Mouse (Mus musculus) myocyte (in vitro differentiated cells): ENCODE results near the gene Rhox3f.
"Not testable (repeated sequence)": the region's sequence is repeated elsewhere in the genome, so short reads cannot be mapped to it uniquely, and the experiment has no call there.

Experiments used
- CEBPB ChIP-seq: IDR thresholded peaks from 2 replicates; pipeline ENCODE4 v1.6.1; 2011; ENCODE audit warnings: mild to moderate bottlenecking, moderate library complexity; ENCODE audit not compliant: poor library complexity, insufficient read depth, severe bottlenecking
- E2F4 ChIP-seq: IDR thresholded peaks from one replicate; pipeline ENCODE4 v1.6.1; 2011; ENCODE audit warnings: mild to moderate bottlenecking, control low read depth, moderate library complexity; ENCODE audit not compliant: insufficient read depth
- MAX ChIP-seq: IDR thresholded peaks from one replicate; pipeline ENCODE4 v1.6.1; 2011; ENCODE audit warnings: low read depth, mild to moderate bottlenecking, control low read depth
- MYOD1 ChIP-seq, 3 experiments: IDR thresholded peaks; one replicate each; pipeline ENCODE4 v1.6.1; 2011; ENCODE audit warnings: control low read depth in 2 of 3, low read depth in 2 of 3, mild to moderate bottlenecking in 2 of 3, moderate library complexity in 1 of 3; ENCODE audit not compliant: insufficient read length in 2 of 3, control insufficient read depth in 1 of 3
- MYOG ChIP-seq, 3 experiments: IDR thresholded peaks; one replicate each; pipeline ENCODE4 v1.6.1; 2011; ENCODE audit warnings: control low read depth in 2 of 3, low read depth in 2 of 3, mild to moderate bottlenecking in 2 of 3; ENCODE audit not compliant: insufficient read length in 2 of 3, control insufficient read depth in 1 of 3, insufficient read depth in 1 of 3
- POLR2A ChIP-seq: IDR thresholded peaks from one replicate; pipeline ENCODE4 v1.6.1; 2011; ENCODE audit warnings: low read depth, mild to moderate bottlenecking, control low read depth, moderate library complexity; ENCODE audit not compliant: insufficient read length
- POLR2AphosphoS2 ChIP-seq: IDR thresholded peaks from one replicate; pipeline ENCODE4 v1.6.1; 2011; ENCODE audit warnings: low read depth, control low read depth; ENCODE audit not compliant: insufficient read length
- TCF12 ChIP-seq: IDR thresholded peaks from one replicate; pipeline ENCODE4 v1.6.1; 2011; ENCODE audit warnings: mild to moderate bottlenecking, control low read depth; ENCODE audit not compliant: poor library complexity, insufficient read depth, severe bottlenecking
- USF1 ChIP-seq: IDR thresholded peaks from one replicate; pipeline ENCODE4 v1.6.1; 2011; ENCODE audit warnings: low read depth, mild to moderate bottlenecking, control low read depth, moderate library complexity

- TF ChIP-seq POLR2A; CEBPB; E2F4; POLR2AphosphoS2; MAX; TCF12; USF1; MYOG (IDR thresholded peaks at IDR 0.05; ENCODE audit: control insufficient read depth in 1 of 3, insufficient read depth in 1 of 3, insufficient read length in 2 of 3, low read depth in 2 of 3); MYOD1 (IDR thresholded peaks at IDR 0.05; ENCODE audit: control insufficient read depth in 1 of 3, insufficient read length in 2 of 3, low read depth in 2 of 3): not testable (repeated sequence)
These were observed 26.8 kb downstream of the Rhox3f start, which contains the start of gene Rhox4f for GRCm38 (mm10) chrX:37607604-37608003.
